Mouse (Mus musculus) layer of hippocampus, adult 9-10 months (tissue): ENCODE data around the gene Med29.
"Not testable (repeated sequence)": the region's sequence is repeated elsewhere in the genome, so short reads cannot be mapped to it uniquely, and the experiment has no call there.

Experiments used
- DNase-seq: peaks from one replicate; pipeline ENCODE4 v3.0.0; 2022; ENCODE audit warnings: low spot score

Med29 gene

GRCm38 (mm10) chr7:28395425-28395824 lies 2.9 kb upstream of the Med29 start:
- DNase-seq: no peak

GRCm38 (mm10) chr7:28393272-28393951 lies 904 bp upstream of the Med29 start:
- no peak for DNase-seq

- no peak for DNase-seq
Observed at GRCm38 (mm10) chr7:28390331-28390730, 2.2 kb downstream of the Med29 start.

- not testable (repeated sequence) for DNase-seq
Observed at GRCm38 (mm10) chr7:28387384-28387783, 5.1 kb downstream of the Med29 start.

- not testable (repeated sequence) for DNase-seq
Observed at GRCm38 (mm10) chr7:28386877-28387276, 5.6 kb downstream of the Med29 start.

GRCm38 (mm10) chr7:28386462-28386861 lies 6.0 kb downstream of the Med29 start:
- DNase-seq: no peak

- no peak for DNase-seq
Observed at GRCm38 (mm10) chr7:28386007-28386406, 6.5 kb downstream of the Med29 start.

GRCm38 (mm10) chr7:28385196-28385595 lies 7.3 kb downstream of the Med29 start:
- no peak for DNase-seq

GRCm38 (mm10) chr7:28384162-28384561 lies 8.3 kb downstream of the Med29 start:
- no peak for DNase-seq

GRCm38 (mm10) chr7:28383606-28384005 lies 8.9 kb downstream of the Med29 start:
- no peak for DNase-seq

- no peak for DNase-seq
Observed at GRCm38 (mm10) chr7:28382981-28383396, 9.5 kb downstream of the Med29 start.

GRCm38 (mm10) chr7:28382347-28382951 lies 10.1 kb downstream of the Med29 start:
- DNase-seq: no peak

- no peak for DNase-seq
Observed at GRCm38 (mm10) chr7:28381938-28382337, 10.6 kb downstream of the Med29 start.

GRCm38 (mm10) chr7:28381017-28381790 lies 11.3 kb downstream of the Med29 start:
- DNase-seq: no peak

- DNase-seq: no peak
Observed at GRCm38 (mm10) chr7:28380237-28381016, 12.1 kb downstream of the Med29 start, which contains the start of gene Zfp36. TSS of gene Zfp36 (minus strand) at chr7:28380253.

- no peak for DNase-seq
Observed at GRCm38 (mm10) chr7:28378769-28379651, 13.5 kb downstream of the Med29 start.

- DNase-seq: no peak
Observed at GRCm38 (mm10) chr7:28378066-28378690, 14.3 kb downstream of the Med29 start.

GRCm38 (mm10) chr7:28377190-28378065 lies 15.1 kb downstream of the Med29 start:
- DNase-seq: no peak

GRCm38 (mm10) chr7:28376011-28376771 lies 16.3 kb downstream of the Med29 start:
- DNase-seq: no peak
